Mouse (Mus musculus): Measurements from ENCODE around the gene Gm10153.
"Not testable (repeated sequence)": the region's sequence is repeated elsewhere in the genome, so short reads cannot be mapped to it uniquely, and the experiment has no call there.

GRCm38 (mm10) chr7:142212136-142212535 is 21.9 kb upstream of the Gm10153 start:
- not testable (repeated sequence) for TF ChIP-seq CTCF (IDR thresholded peaks at IDR 0.05; ENCODE audit: low read depth, low read length); GATA1 (IDR thresholded peaks at IDR 0.05; ENCODE audit: borderline replicate concordance, low read length)
